Mouse (Mus musculus): ENCODE data around the gene Pcid2. TPM values are rescaled to one million over a fixed set of nuclear protein-coding genes. Genes with fewer than 3 reads are reported as not detected.

Gene Pcid2
- polyA plus RNA-seq (2012; rRNA removed) (9.9 and 10.9 TPM in 2 replicates), polyA plus RNA-seq (2014; fragmentation: Nextera tagmentation; extraction: Ambion mirVana) (12.3 and 13.2 TPM in 2 replicates)

DNA sequence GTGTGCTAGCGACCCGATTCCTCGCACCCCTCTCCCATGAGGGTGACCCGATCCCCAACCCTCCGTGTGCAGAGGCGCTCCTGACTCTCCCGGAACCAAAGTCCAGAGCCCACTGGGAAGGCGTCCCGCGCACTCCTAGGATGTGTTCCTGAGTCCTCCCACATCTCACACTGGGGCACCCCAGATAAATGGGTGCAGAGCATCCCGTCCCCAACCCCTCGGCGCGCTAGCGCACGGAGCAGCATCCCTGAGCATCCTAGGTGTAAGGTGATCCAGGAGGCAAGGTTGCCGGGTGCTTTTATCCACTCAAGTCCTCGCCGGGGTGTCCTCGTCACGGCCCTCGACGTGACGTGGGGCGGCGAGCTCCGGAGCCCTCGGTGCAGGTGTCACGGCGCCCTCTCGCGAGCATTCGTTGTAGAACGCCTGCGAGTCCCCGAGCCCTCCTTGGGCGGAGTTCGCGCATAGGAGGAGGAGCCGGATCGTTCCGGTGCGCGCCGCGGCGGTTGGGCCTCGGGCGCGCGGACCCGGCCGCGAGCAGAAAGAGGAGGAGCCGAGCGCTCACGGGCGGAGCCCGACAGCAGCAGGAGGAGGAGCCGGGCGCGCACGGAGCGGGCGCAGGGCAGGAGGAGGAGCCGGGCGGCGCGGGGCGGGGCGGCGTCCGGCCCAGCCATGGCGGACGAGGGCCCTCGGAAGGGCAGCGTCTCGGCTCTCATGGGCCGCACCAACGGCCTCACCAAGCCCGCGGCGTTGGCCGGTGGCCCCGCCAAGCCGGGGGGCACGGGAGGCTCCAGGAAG is at the start of gene Pcid2, which contains the start of gene Cul4a:
Pcid2 (minus strand) TSS at position 373 of the 795 bp plus-strand sequence.
Cul4a (plus strand) TSS at position 535 of the 795 bp plus-strand sequence.
- H3K9me3 ChIP-seq (ENCODE audit: control insufficient read depth, low read length), result no peaks in the 10 kb centered on the region
- H3K4me2 ChIP-seq (ENCODE audit: low read depth), result peak within 1 kb of the TSS; percentile 96
- peaks cover 31 to 34% of the 10 kb centered on the region in 2 experiments for H3K4me1 ChIP-seq (replicated peaks; ENCODE audit: control insufficient read depth in 2 of 2, insufficient read depth in 2 of 2, low read length in 1 of 2)
- WGBS (ENCODE audit: insufficient replicate concordance), result under 1% methylated on average over 72 of the region's 87 CpGs
- no peaks in the 10 kb centered on the region for H3K27me3 ChIP-seq (ENCODE audit: control insufficient read depth, insufficient read depth, low read length)
- H3K36me3 ChIP-seq (replicated peaks; ENCODE audit: control insufficient read depth, insufficient read depth, low read depth), result no peaks in the 10 kb centered on the region; the same call in 1 of the 2 replicates
- peak within 1 kb of the TSS; percentile 92 for H3K27ac ChIP-seq
- ATAC-seq (ENCODE audit: insufficient read depth) (peak; percentile 84), DNase-seq (ENCODE audit: low read depth in 3 of 3, low spot score in 3 of 3) (peak; percentile 94 to 96 (median 95))
- H3K9ac ChIP-seq (replicated peaks), result peak within 1 kb of the TSS; percentile 98
- peak within 1 kb of the TSS; percentile 89 to 95 for H3K4me3 ChIP-seq (ENCODE audit: insufficient read depth in 1 of 2, low read depth in 2 of 2, low read length in 2 of 2)
- peak; percentile 88 for TF ChIP-seq CTCF (IDR thresholded peaks at IDR 0.05; ENCODE audit: low read depth)
- no peak for TF ChIP-seq EP300 (IDR thresholded peaks at IDR 0.05; ENCODE audit: low read depth)

DNA sequence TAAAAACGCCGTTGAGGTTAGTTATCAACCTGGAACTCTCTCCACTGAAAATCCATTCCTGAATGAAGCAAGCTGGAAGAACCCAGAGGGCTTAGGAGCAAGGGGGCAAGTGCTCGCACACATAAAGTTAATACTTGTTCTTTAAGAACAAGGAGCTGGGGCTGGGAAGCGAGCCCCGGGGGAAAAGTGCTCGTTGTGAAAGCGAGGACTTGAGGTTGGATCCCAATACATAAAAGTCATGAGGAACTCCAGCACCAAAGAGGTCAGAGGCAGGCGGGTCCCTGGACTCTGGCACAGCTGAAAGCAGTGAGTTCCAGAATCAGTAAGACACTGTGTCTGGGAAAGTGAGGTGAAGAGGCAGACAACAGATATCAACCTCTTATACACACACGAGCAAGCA is 48.8 kb upstream of the Pcid2 start:
- no peaks in the 10 kb centered on the region for H3K9me3 ChIP-seq (ENCODE audit: control insufficient read depth, low read length)
- peaks cover 0 to 6% of the 10 kb centered on the region in 2 experiments; a peak in 2 of 4 replicates for H3K4me1 ChIP-seq (replicated peaks; ENCODE audit: control insufficient read depth in 2 of 2, insufficient read depth in 2 of 2, low read length in 1 of 2)
- no peak overlapping the region for H3K9ac ChIP-seq (replicated peaks)
- H3K27me3 ChIP-seq (ENCODE audit: control insufficient read depth, insufficient read depth, low read length), result no peaks in the 10 kb centered on the region
- peaks cover 3% of the 10 kb centered on the region for H3K36me3 ChIP-seq (replicated peaks; ENCODE audit: control insufficient read depth, insufficient read depth, low read depth)
- no peak overlapping the region for H3K4me3 ChIP-seq (ENCODE audit: insufficient read depth in 1 of 2, low read depth in 2 of 2, low read length in 2 of 2)
- H3K4me2 ChIP-seq (ENCODE audit: low read depth), result no peak overlapping the region
- 76% methylated on average over 9 of the region's 9 CpGs for WGBS (ENCODE audit: insufficient replicate concordance)
- DNase-seq (ENCODE audit: low read depth in 3 of 3, low spot score in 3 of 3) (no peak), ATAC-seq (ENCODE audit: insufficient read depth) (no peak)
- TF ChIP-seq EP300 (IDR thresholded peaks at IDR 0.05; ENCODE audit: low read depth) (no peak), CTCF (IDR thresholded peaks at IDR 0.05; ENCODE audit: low read depth) (no peak)
- no peak overlapping the region for H3K27ac ChIP-seq

DNA sequence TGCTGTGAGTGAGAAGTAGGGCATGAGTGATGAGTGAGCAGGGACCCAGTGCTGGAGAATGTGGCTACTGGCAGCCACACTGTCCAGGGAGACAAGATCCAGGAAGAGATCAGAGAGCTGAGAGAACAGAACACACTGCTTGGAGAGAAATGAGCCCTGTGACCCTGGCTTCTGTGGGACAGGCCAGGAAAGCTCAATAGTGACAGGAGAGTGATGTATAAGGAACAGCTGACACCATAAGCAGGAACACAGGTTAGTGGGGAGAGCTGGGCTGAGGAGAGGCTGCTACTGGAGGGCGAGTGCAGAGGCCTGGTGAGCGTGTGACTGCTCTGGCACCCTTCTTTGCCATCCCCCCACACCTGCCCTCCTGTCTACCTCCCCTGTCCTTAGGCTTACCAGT is 45.7 kb upstream of the Pcid2 start:
- TF ChIP-seq CTCF (IDR thresholded peaks at IDR 0.05; ENCODE audit: low read depth) (no peak), EP300 (IDR thresholded peaks at IDR 0.05; ENCODE audit: low read depth) (no peak)
- H3K27me3 ChIP-seq (ENCODE audit: control insufficient read depth, insufficient read depth, low read length), result no peaks in the 10 kb centered on the region
- ATAC-seq (ENCODE audit: insufficient read depth) (no peak), DNase-seq (ENCODE audit: low read depth in 3 of 3, low spot score in 3 of 3) (no peak)
- H3K4me1 ChIP-seq (replicated peaks; ENCODE audit: control insufficient read depth in 2 of 2, insufficient read depth in 2 of 2, low read length in 1 of 2), result no peaks in the 10 kb centered on the region
- H3K4me2 ChIP-seq (ENCODE audit: low read depth), result no peak overlapping the region
- no peaks in the 10 kb centered on the region for H3K9me3 ChIP-seq (ENCODE audit: control insufficient read depth, low read length)
- H3K27ac ChIP-seq, result no peak overlapping the region
- peaks cover 28% of the 10 kb centered on the region for H3K36me3 ChIP-seq (replicated peaks; ENCODE audit: control insufficient read depth, insufficient read depth, low read depth)
- H3K4me3 ChIP-seq (ENCODE audit: insufficient read depth in 1 of 2, low read depth in 2 of 2, low read length in 2 of 2), result no peak overlapping the region
- WGBS (ENCODE audit: insufficient replicate concordance), result 70% methylated on average over 2 of the region's 2 CpGs
- H3K9ac ChIP-seq (replicated peaks), result no peak overlapping the region

DNA sequence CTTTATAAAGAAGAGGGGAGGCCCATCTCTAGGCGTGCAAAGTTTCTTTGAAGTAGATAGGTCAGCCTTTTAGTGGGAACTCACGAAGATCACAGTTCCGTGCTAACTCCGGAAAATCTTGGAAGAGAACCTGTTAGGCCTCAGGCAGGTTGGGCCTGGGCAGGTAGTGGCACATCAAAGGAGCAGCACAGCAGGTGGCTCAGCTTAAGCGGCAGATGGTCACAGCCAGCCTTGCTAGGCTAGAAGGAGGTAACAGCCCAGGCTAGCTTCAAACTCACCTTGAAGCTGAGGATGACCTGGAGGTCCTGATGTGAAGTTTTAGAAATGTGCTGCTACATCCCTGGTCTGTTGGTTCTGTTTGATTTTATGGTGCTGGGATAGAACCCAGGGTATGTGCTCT is 44.6 kb upstream of the Pcid2 start:
- H3K4me3 ChIP-seq (ENCODE audit: insufficient read depth in 1 of 2, low read depth in 2 of 2, low read length in 2 of 2), result no peak overlapping the region

DNA sequence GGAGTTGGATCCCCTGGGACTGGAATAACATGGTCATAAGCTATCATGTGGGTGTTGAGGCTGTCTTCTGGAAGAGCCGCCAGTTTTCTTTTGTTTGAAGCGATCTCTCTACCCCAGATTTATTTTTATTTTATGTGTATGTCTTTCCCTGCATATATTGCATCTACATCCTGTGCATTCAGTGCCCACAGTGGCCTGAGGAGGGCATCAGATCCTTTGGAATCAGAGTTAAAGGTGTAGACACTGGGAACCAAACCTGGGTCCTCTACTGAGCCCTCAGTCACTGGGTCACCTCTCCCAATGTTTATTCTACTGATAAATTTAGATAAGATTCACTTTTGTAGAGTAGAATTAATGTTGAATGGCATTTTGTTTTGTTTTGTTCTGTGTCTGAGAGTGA is 44.0 kb upstream of the Pcid2 start:
- H3K27ac ChIP-seq, result no peak overlapping the region
- H3K36me3 ChIP-seq (replicated peaks; ENCODE audit: control insufficient read depth, insufficient read depth, low read depth), result peaks cover 44% of the 10 kb centered on the region
- H3K4me1 ChIP-seq (replicated peaks; ENCODE audit: control insufficient read depth in 2 of 2, insufficient read depth in 2 of 2, low read length in 1 of 2), result no peaks in the 10 kb centered on the region
- ATAC-seq (ENCODE audit: insufficient read depth) (no peak), DNase-seq (ENCODE audit: low read depth in 3 of 3, low spot score in 3 of 3) (no peak)
- no peak overlapping the region for H3K4me2 ChIP-seq (ENCODE audit: low read depth)
- H3K9me3 ChIP-seq (ENCODE audit: control insufficient read depth, low read length), result no peaks in the 10 kb centered on the region
- peak; percentile 30; the same call in 1 of the 2 replicates for TF ChIP-seq CTCF (IDR thresholded peaks at IDR 0.05; ENCODE audit: low read depth)
- TF ChIP-seq EP300 (IDR thresholded peaks at IDR 0.05; ENCODE audit: low read depth), result no peak
- H3K4me3 ChIP-seq (ENCODE audit: insufficient read depth in 1 of 2, low read depth in 2 of 2, low read length in 2 of 2), result no peak overlapping the region
- WGBS (ENCODE audit: insufficient replicate concordance), result 85% methylated on average over 2 of the region's 2 CpGs
- H3K9ac ChIP-seq (replicated peaks), result no peak overlapping the region
- no peaks in the 10 kb centered on the region for H3K27me3 ChIP-seq (ENCODE audit: control insufficient read depth, insufficient read depth, low read length)

More for the DNA sequence above, 44.6 kb upstream of the Pcid2 start:
- TF ChIP-seq EP300 (IDR thresholded peaks at IDR 0.05; ENCODE audit: low read depth), result no peak
- no peak for TF ChIP-seq CTCF (IDR thresholded peaks at IDR 0.05; ENCODE audit: low read depth)
- no peak for DNase-seq (ENCODE audit: low read depth in 3 of 3, low spot score in 3 of 3)
- H3K27me3 ChIP-seq (ENCODE audit: control insufficient read depth, insufficient read depth, low read length), result no peaks in the 10 kb centered on the region
- no peak overlapping the region for H3K9ac ChIP-seq (replicated peaks)
- H3K27ac ChIP-seq, result no peak overlapping the region
- no peaks in the 10 kb centered on the region for H3K9me3 ChIP-seq (ENCODE audit: control insufficient read depth, low read length)
- 80% methylated on average over 5 of the region's 5 CpGs for WGBS (ENCODE audit: insufficient replicate concordance)
- no peaks in the 10 kb centered on the region for H3K4me1 ChIP-seq (replicated peaks; ENCODE audit: control insufficient read depth in 2 of 2, insufficient read depth in 2 of 2, low read length in 1 of 2)
- H3K36me3 ChIP-seq (replicated peaks; ENCODE audit: control insufficient read depth, insufficient read depth, low read depth), result peaks cover 38% of the 10 kb centered on the region
- no peak overlapping the region for H3K4me2 ChIP-seq (ENCODE audit: low read depth)
- ATAC-seq (ENCODE audit: insufficient read depth), result no peak
